Mouse (Mus musculus) 416B (cell line): ENCODE data around the gene Irgc1.
"Not testable (repeated sequence)": the region's sequence is repeated elsewhere in the genome, so short reads cannot be mapped to it uniquely, and the experiment has no call there.

ENCODE experiments used
- DNase-seq: peaks from one replicate; pipeline ENCODE4 v3.0.0; 2011; ENCODE audit warnings: low read depth

The Irgc1 gene

GRCm38 (mm10) chr7:24451855-24452311, at the start of gene Irgc1:
TSS of gene Irgc1 (minus strand) at chr7:24452297.
- no peak for DNase-seq

- DNase-seq, result no peak
These were observed 49.4 kb upstream of the Irgc1 start for GRCm38 (mm10) chr7:24501492-24501891.

DNA sequence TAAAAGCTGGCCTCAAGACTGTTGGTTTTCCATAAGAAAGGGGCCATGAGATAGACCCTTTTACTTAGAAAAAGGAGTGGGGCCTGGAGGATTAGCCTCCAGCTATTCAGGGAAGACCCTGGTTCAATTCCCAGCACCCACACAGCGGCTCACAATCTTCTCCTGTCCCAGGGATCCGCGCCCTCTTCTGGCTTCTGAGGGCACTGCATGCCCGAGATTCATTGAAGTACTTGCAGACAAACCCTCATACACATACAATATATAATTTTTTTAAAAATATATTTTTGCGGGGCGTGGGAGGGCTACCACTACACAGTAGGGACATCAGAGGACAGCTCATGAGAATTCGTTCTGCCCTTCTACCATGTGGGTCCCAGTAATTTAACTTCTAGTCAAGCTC, 48.8 kb upstream of the Irgc1 start:
- DNase-seq, result peak; percentile 52

- DNase-seq, result no peak
These were observed 47.9 kb upstream of the Irgc1 start for GRCm38 (mm10) chr7:24499856-24500577.

DNA sequence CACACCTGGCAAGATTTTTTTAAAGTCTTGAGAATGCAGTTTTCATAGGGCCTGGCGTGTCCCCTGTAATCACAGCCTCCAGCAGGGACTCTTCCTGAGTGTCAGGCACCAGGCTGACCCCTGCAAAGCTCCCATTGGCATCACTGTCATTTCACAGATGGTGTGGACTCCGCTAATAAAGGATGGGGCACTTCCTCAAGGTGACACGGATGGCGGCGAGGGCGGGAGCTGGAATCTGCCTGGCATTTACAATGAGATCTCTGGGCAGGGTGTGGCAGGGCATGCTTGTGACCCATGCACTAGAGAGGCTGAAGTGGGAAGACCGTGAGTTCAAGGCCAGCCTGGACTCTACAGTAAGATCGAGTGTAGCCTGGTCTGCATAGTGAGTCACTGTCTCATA, 36.2 kb upstream of the Irgc1 start:
- DNase-seq, result no peak

DNA sequence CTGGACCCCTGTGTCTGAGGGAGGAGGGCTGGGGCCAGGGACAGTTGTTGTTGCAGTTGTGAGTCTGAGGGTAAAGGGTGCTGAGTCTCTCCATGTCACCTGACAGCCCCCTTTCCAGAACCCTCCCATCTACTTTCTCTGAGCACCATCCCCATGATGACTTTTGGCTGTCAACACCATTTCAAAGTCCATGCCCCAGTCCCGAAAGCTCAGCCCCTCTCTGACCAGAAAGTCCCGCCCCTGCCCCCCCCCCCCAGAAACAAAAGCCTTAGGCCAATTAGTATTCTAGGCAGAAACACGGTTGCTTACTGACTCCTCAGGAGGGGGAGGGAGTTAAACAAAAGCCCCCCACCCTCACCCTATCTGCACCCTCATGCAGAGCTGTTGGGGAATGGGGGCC, 35.3 kb upstream of the Irgc1 start:
- no peak for DNase-seq

GRCm38 (mm10) chr7:24486654-24487130, 34.6 kb upstream of the Irgc1 start:
- DNase-seq, result no peak

GRCm38 (mm10) chr7:24485481-24485880, 33.4 kb upstream of the Irgc1 start:
- no peak for DNase-seq

DNA sequence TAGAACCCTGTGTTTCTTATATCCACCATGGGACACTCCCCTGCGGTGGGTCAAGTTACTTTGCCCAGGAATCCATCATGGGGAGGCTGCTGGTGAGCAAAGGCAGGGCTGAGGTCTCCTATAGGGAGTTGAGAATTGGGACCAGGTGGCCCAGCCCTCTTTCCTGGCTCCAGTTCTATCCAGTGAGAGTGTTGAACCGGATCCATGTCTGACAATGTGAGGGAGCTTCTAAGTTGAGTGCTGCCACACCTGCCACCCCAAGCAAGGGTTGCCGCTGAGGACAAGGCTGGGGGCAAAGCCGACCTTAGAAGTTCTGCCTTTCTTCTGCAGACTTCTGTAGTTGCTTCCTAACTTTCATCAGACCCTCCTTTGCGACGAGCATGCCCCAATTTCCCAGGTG, 31.2 kb upstream of the Irgc1 start:
- not testable (repeated sequence) for DNase-seq

- DNase-seq, result no peak
These were observed 30.3 kb upstream of the Irgc1 start for GRCm38 (mm10) chr7:24482208-24483020.

- DNase-seq, result no peak
These were observed 29.5 kb upstream of the Irgc1 start, which contains the start of gene Cadm4 for GRCm38 (mm10) chr7:24481474-24482207. TSS of gene Cadm4 (plus strand) at chr7:24482023.

DNA sequence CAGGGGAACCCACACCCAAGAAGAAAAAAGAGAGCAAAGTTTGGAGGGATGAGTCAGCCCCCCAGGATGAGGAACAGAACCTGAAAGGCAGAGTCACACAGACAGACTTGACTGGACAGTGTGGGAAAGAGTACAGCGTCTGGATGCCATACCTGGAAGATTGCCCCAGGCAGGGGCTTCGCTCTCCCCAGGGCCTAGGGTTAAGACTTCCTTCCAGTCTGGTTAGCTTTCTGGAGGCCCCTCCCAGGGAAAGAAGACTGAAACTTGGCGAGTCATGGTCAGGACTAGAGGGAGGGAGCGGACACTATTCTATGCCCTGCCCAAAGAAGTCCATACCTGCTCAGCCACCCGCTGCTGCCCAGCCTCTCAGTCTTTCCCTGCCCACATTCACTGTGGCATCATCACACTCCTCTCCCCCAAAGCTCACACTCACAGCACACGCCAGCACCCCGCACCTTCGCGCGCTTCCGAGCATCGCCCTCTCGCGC, 28.9 kb upstream of the Irgc1 start:
- no peak for DNase-seq

DNA sequence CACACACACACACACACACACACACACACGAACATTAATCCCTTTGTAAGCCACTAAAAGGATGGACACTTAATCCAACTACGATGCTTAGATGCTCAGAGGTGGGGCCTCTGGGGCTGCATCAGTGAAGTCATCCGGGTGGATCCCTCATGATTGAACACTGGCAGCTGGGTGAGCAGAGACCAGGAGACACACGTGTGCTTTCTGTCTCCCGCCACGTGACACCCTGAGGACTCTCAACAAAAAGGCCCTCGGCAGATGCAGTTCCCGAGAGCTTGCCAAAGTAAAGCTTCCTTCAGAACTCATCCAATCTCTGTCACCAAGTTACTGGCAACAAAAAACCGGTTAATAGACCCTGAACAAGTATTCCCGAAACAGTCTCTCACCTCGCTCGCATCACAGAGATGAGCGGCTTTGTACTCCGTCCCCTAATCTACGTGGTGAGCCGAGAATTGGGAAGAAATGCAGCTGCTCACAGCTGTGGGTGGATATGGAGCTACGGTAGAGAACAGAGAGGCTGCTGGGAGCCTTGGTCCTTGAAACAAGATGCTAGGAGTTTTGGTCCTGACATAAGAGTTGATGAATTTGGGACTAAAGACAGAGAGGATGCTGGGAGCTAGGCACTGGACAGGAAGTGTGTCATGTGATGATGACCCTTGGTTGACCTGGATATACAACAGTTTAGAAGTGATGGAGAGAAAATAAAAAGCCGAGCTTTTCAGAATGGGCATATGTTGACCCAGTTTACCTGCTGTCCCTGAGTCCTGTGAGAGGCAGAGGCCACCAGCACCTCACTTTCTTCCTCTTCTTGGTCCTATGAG, 28.2 kb upstream of the Irgc1 start:
- no peak for DNase-seq

- no peak for DNase-seq
These were observed 27.6 kb upstream of the Irgc1 start for GRCm38 (mm10) chr7:24479685-24480084.

DNA sequence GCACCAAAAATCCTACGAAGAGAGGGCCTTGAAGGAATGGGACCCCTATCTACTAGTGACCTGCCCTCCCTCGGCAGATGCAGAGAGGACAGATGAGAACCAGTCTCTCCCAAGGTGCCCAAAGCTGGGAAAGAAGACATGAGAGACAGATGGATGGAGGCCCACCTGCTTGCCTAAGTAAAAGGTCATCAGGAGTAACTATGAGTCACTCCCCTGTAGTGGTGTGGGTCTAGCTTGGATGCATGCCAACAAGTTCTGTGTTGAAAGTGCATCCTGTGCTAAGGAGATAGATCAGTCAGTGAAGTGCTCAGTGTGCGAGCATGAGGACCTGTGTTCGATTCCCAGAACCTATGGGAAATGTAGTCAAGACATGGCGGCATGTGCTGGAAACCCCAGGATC, 26.8 kb upstream of the Irgc1 start:
- peak; percentile 67 for DNase-seq

- no peak for DNase-seq
These were observed 24.8 kb upstream of the Irgc1 start for GRCm38 (mm10) chr7:24476856-24477255.

GRCm38 (mm10) chr7:24476338-24476737, 24.2 kb upstream of the Irgc1 start:
- no peak for DNase-seq

GRCm38 (mm10) chr7:24474811-24475506, 22.9 kb upstream of the Irgc1 start:
- DNase-seq, result no peak

GRCm38 (mm10) chr7:24473913-24474529, 21.9 kb upstream of the Irgc1 start:
- peak; percentile 73 for DNase-seq

DNA sequence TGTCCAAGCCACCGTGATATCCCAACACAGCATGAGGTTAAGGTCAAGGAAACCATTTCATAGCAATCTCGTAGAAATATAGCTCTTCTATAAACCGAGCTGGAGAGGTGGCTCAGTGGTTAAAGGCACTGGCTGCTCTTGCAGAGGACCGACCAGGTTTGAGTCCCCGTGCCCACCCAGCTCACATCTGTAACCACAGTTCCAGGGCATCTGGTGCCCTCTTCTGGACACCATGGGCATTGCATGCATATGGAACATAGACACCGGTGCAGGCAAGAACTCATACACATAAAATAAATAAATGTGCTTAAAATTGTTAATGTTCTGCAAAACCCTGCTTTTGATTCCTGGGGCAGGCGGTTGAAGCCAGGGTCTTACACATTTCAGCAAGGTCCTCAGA, 20.8 kb upstream of the Irgc1 start:
- peak; percentile 65 for DNase-seq
